Comparison of ENCODE assay signal across 9 mouse cellular contexts in genomic region chr4:46497286-46497892, GRCm38 (mm10). TPM values are rescaled to one million over a fixed set of nuclear protein-coding genes. Genes with fewer than 3 reads are reported as not detected.
DNase-seq lines count a peak whose midpoint lies in the region; ATAC-seq and TF ChIP-seq lines count a peak whose summit lies in the region.
"Had no signal": no experiment of that assay in that cellular context is flagged by ENCODE, and none has a peak within 500 bp of the region (broad histone marks: within the 10 kb centered on the region; RNA-seq: fewer than 3 reads in every experiment).

No protein-coding gene starts in this region.

- no peak overlapping the region for H3K4me3 ChIP-seq in gastrocnemius, adult 2 months

- peak; percentile 74 for DNase-seq in gastrocnemius, adult 2 months
- no peak for DNase-seq in gastrocnemius, adult 8-10 months (ENCODE audit: low spot score in 2 of 2)
- peak; percentile 71 for DNase-seq in ZHBTc4 (ENCODE audit: low read depth, low spot score)
- peak; percentile 42 to 72 for DNase-seq in cerebellum, postnatal 4 days (ENCODE audit: low spot score in 2 of 2)
- DNase-seq in layer of hippocampus, postnatal 25 days (ENCODE audit: extremely low spot score in 1 of 2, low spot score in 1 of 2): peak; percentile 46 to 80
- DNase-seq in spleen, postnatal 36 days (ENCODE audit: low spot score in 2 of 2): peak; percentile 72 to 77

- intact Hi-C loops in gastrocnemius, adult 2 months (cut with DNase I): loop anchor here (5.0 kb wide), 1 partner anchor 105 kb away; no protein-coding TSS in a partner anchor

- peak; percentile 69 to 70; a peak in 3 of 4 replicates for ATAC-seq in hematopoietic stem cell, adult 5-6 weeks (replicated peaks in 1 of 2; ENCODE audit: insufficient read depth in 1 of 2, low FRiP score in 2 of 2, low TSS enrichment in 1 of 2, low read depth in 1 of 2, poor library complexity in 2 of 2, severe bottlenecking in 2 of 2)
- peak; percentile 92 for ATAC-seq in megakaryocyte progenitor cell, adult 5-6 weeks (replicated peaks; ENCODE audit: poor library complexity)

- TF ChIP-seq CTCF in gastrocnemius, adult 2 months (IDR thresholded peaks at IDR 0.05): no peak; the same call in none of the 2 replicates

- no peak overlapping the region for H3K27ac ChIP-seq in gastrocnemius, adult 2 months
- H3K27ac ChIP-seq: macrophage had no signal

RNA-seq across cellular contexts. Expression of gene Nans, which starts 8.3 kb away (rescaled TPM):
- 10 to 100 TPM; 15.1 to 20.6 TPM for total RNA-seq in gastrocnemius, adult 2 months (2021)
- 10 to 100 TPM; 15.3 to 19.1 (median 16.8) TPM for total RNA-seq in gastrocnemius, adult 8-10 months (2022)
- 47.3 and 48.7 TPM in 2 replicates for total RNA-seq in hematopoietic stem cell, adult 5-6 weeks (2017)
- 10 to 100 TPM; 20.3 to 24.5 TPM for total RNA-seq in layer of hippocampus, postnatal 25 days (2021)
- total RNA-seq in megakaryocyte progenitor cell, adult 5-6 weeks (2015): 71.5 and 73.9 TPM in 2 replicates
- 83.3 and 84.5 TPM in 2 replicates for total RNA-seq in megakaryocyte progenitor cell, adult 5-6 weeks (2017)

RNA-seq across cellular contexts. Expression of gene Trim14, which starts 38.6 kb away (rescaled TPM):
- 1 to 10 TPM in 1 of 2 experiments, under 1 TPM in 1; 0.56 to 1.2 TPM for total RNA-seq in gastrocnemius, adult 2 months (2021)
- total RNA-seq in gastrocnemius, adult 8-10 months (2022): under 1 TPM in 3 of 4 experiments, not detected in 1; 0.58 to 0.77 (median 0.62) TPM
- total RNA-seq in hematopoietic stem cell, adult 5-6 weeks (2017): 17.7 and 43.5 TPM in 2 replicates
- total RNA-seq in layer of hippocampus, postnatal 25 days (2021): under 1 TPM; 0.42 to 0.54 TPM
- total RNA-seq in megakaryocyte progenitor cell, adult 5-6 weeks (2015): 11.5 and 11.7 TPM in 2 replicates
- 16.5 and 25.2 TPM in 2 replicates for total RNA-seq in megakaryocyte progenitor cell, adult 5-6 weeks (2017)

RNA-seq across cellular contexts. Expression of gene Anp32b, which starts 46.7 kb away (rescaled TPM):
- 10 to 100 TPM; 62.7 to 65.8 TPM for total RNA-seq in gastrocnemius, adult 2 months (2021)
- total RNA-seq in gastrocnemius, adult 8-10 months (2022): 10 to 100 TPM; 64.6 to 80.2 (median 70.7) TPM
- total RNA-seq in hematopoietic stem cell, adult 5-6 weeks (2017): 103 and 209 TPM in 2 replicates
- total RNA-seq in layer of hippocampus, postnatal 25 days (2021): 10 to 100 TPM; 48.9 to 53.4 TPM
- 743 and 817 TPM in 2 replicates for total RNA-seq in megakaryocyte progenitor cell, adult 5-6 weeks (2015)
- total RNA-seq in megakaryocyte progenitor cell, adult 5-6 weeks (2017): 148 and 191 TPM in 2 replicates

Comparison
In these comparisons a context has a peak if more than half of its experiments do, and no peak if none do; other contexts are left out.
1. DNase-seq: peak in gastrocnemius, adult 2 months (single experiment), ZHBTc4 (single experiment), cerebellum, postnatal 4 days (2 of 2), layer of hippocampus, postnatal 25 days (2 of 2) and spleen, postnatal 36 days (2 of 2); none in gastrocnemius, adult 8-10 months (0 of 2).